Mouse (Mus musculus) thymus, postnatal 25 days (tissue): ENCODE data around the gene Svs6.
"Not testable (repeated sequence)": the region's sequence is repeated elsewhere in the genome, so short reads cannot be mapped to it uniquely, and the experiment has no call there.

Source experiments
- DNase-seq: peaks from one replicate; pipeline ENCODE4 v3.0.0; 2022

Svs6 gene

GRCm38 (mm10) chr2:164316451-164316850, at the start of gene Svs6:
Gene Svs6 (plus strand): TSS chr2:164316751.
- not testable (repeated sequence) for DNase-seq

DNA sequence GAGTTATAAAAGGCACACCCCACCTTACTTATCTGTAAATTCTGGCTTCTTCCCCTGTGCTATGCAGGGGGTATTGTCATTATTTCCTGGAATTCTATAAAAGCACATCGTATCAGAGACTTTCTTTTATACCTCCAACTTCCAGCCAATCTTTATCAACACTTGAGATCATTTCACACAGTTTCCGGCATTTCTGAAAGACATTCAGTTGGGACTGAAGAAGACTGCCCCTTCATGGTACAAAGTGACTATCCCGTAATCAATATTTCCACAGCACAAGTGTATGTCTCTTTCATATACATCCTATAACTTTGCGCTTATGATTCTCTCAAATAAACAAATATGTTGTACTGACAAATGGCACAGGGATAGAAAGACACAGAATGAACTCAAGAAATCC, 38.2 kb upstream of the Svs6 start, which contains the start of gene Svs4:
Svs4 (minus strand) TSS at position 101 of the 400 bp plus-strand sequence.
- no peak for DNase-seq

DNA sequence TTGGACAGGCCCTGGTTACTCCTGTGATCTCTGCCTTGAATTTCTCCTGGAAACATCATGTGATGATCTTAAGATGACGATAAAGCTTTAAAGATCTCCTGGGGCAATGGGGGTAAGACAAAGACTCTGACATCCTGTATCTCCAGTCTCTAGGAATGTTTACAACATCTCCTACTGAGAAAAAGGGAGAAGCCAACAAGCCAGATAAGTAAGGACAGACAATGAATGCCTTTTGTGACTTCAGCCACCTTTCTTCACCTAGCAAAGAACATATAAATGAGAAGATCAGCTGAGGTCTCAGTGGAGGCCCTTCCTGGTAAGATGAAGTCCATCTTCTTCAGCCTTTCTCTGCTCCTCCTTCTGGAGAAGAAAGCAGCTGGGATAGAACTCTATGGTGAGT, 27.6 kb upstream of the Svs6 start, which contains the start of gene Svs3a:
Svs3a (plus strand) TSS at position 301 of the 400 bp plus-strand sequence.
- DNase-seq, result not testable (repeated sequence)

GRCm38 (mm10) chr2:164312599-164312998, 4.0 kb upstream of the Svs6 start:
- DNase-seq, result no peak

- not testable (repeated sequence) for DNase-seq
Observed at GRCm38 (mm10) chr2:164315460-164315859, 1.1 kb upstream of the Svs6 start.

DNA sequence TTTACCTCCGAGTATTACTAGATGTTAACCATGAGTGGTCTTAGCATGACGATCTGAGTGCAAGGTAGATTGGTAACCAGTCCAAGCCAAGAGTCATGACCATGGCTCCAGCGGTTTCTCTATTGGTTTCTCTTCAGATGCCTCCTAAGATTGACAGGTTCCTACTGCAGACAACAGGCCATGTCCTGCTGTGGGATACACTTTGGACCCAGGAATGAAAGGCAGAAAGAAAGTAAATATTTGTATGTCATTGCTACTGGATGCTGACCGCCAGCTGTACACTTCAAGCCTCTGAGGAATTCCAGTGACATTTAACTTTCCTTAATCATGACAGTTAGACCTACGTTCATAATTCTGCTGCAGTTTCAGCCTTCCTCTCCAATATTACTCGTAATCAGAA, 4.4 kb downstream of the Svs6 start:
- DNase-seq, result no peak

GRCm38 (mm10) chr2:164332440-164332839, 15.9 kb downstream of the Svs6 start, which contains the start of gene Svs5:
Gene Svs5 (plus strand): TSS chr2:164332740.
- DNase-seq, result not testable (repeated sequence)

GRCm38 (mm10) chr2:164343732-164344131, 27.2 kb downstream of the Svs6 start:
- DNase-seq, result not testable (repeated sequence)

DNA sequence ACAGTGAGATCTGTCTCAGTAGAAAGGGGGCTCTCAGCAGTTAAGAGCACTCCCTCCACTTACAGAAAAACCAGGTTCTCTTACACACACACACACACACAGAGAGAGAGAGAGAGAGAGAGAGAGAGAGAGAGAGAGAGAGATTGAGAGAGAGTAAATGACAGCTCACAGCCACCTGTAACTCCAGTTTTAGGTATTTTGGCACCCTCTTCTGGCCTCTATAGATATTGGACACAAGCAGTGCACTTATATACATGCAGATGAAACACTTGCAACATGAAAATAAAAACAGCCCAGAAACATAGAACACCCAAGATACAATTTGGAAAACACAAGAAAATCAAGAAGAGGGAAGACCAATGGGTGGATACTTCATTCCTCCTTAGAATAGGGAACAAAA, 31.1 kb downstream of the Svs6 start:
- not testable (repeated sequence) for DNase-seq

DNA sequence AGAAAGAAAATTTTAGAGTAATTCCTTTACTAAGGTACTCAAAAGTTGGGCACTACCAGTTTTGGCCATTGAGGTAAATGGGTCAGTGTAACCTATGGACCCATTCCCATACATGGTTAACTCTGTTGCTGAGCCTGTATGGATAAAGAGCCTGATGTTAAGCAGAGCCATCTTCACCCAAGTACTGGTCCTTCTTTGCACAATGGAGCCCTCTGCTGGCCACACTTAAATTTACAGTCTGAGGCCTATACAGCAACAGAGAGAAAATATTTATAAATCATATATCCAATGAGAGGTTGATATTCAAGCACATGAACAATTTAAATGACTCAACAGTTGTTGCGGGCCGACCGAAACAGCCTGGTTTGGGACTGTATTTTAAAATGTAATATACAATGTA, 32.4 kb downstream of the Svs6 start:
- DNase-seq, result peak; percentile 27

DNA sequence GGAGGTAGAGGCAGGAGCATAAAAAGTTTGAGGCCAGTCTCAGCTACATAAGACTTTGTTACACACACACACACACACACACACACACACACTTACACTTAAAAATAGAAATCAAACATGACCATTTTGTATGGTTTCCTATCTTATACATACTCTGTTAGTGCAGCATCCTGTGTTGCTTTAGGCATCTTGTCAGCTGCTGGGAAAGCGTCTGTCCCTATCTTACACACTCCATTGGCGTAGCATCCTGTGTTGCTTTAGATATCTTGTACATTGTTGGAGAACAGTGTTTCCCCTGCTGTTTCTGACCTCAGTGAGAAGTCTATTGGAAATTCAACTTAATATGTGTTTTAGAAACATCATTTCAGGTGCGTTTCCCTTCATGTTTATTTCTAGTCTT, 36.1 kb downstream of the Svs6 start:
- no peak for DNase-seq

DNA sequence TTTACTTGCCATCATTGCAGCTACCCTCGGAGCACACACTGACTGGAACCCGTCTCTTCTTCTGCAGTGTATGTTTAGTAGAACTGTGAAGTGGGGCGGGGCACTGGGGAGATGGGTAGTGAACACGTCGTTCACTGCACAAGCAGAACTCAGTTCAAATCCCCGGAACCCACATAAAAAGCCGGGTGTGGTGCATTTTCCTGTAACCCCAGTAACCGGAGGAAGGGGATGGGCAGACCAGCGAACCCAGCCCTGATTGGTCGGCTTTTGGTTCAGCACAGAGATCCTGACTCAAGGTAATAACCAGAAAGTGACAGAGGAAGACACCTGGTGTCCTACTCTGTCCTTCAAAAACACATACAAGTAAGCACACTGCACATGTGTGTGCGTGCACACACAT, 36.8 kb downstream of the Svs6 start:
- DNase-seq, result no peak

- no peak for DNase-seq
Observed at GRCm38 (mm10) chr2:164356177-164356967, 39.8 kb downstream of the Svs6 start.

- DNase-seq, result peak; percentile 6
Observed at GRCm38 (mm10) chr2:164358373-164358772, 41.8 kb downstream of the Svs6 start.

- no peak for DNase-seq
Observed at GRCm38 (mm10) chr2:164359031-164359430, 42.5 kb downstream of the Svs6 start.

DNA sequence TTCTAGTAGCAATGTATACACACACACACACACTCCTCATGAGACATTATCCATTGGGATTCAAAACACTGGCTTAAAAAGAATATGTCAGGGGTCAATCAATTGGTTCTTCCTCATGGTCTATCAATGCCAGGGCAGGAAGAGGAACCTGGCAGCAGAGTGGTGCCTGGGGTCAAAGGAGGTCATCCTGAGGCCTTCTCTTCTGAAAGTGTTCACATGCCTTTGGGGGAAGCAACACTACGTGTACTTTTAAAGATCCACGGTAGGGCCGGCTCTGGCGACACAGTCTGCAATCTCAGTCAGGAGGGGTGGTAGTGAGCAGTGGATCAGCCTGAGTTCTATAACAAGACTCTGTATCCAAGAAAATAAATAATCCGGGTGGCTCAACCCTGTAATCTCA, 43.1 kb downstream of the Svs6 start:
- DNase-seq, result no peak

GRCm38 (mm10) chr2:164360974-164361657, 44.6 kb downstream of the Svs6 start:
- DNase-seq, result no peak

GRCm38 (mm10) chr2:164366947-164367346, 50.4 kb downstream of the Svs6 start:
- DNase-seq, result no peak
